Mouse (Mus musculus) heart, embryonic 14.5 days (tissue): ENCODE data around the gene Urad. TPM values are rescaled to one million over a fixed set of nuclear protein-coding genes. Genes with fewer than 3 reads are reported as not detected.
A peak's percentile ranks its signal among the peaks of the same experiment; 100 is the strongest.

Experiments used
- ATAC-seq: fragments of 200-750 bp; cut with Nextera tagmentation; 2 replicates; pipeline ENCODE4 v1.8.0; 2017; ENCODE audit warnings: low read depth, moderate TSS enrichment; ENCODE audit not compliant: insufficient number of reproducible peaks, insufficient read depth, low FRiP score
- H3K27ac ChIP-seq, 2 experiments: fragments of 200-500 bp in 1 of 2; fragments of 300-500 bp in 1 of 2; sonication (generic) in 1 of 2; replicated peaks in 1 of 2; 2 replicates each; pipeline ENCODE4 v1.5.1; 2012 to 2014; ENCODE audit warnings: low read depth in 2 of 2, low read length in 2 of 2, control low read depth in 1 of 2, mild to moderate bottlenecking in 1 of 2, mixed read lengths in 1 of 2; ENCODE audit not compliant: control insufficient read depth in 1 of 2, insufficient read depth in 1 of 2
- H3K27me3 ChIP-seq: fragments of 300-500 bp; sonication (generic); 2 replicates; pipeline ENCODE4 v1.6.1; 2014; ENCODE audit warnings: mild to moderate bottlenecking, low read length, control low read depth; ENCODE audit not compliant: control insufficient read depth, insufficient read depth
- H3K36me3 ChIP-seq: fragments of 300-500 bp; sonication (generic); 2 replicates; pipeline ENCODE4 v1.6.1; 2014; ENCODE audit warnings: mild to moderate bottlenecking, control low read depth, low read length, mixed read lengths; ENCODE audit not compliant: control insufficient read depth, insufficient read depth
- H3K4me1 ChIP-seq, 2 experiments: fragments of 200-500 bp in 1 of 2; fragments of 300-500 bp in 1 of 2; sonication (generic) in 1 of 2; 2 replicates each; pipeline ENCODE4 v1.6.1; 2012 to 2014; ENCODE audit warnings: low read length in 2 of 2, control low read depth in 1 of 2, mixed read lengths in 1 of 2; ENCODE audit not compliant: control insufficient read depth in 2 of 2, insufficient read depth in 2 of 2
- H3K4me2 ChIP-seq: fragments of 300-500 bp; sonication (generic); 2 replicates; pipeline ENCODE4 v1.6.1; 2014; ENCODE audit warnings: mild to moderate bottlenecking, low read length
- H3K4me3 ChIP-seq, 2 experiments: fragments of 200-500 bp in 1 of 2; fragments of 300-500 bp in 1 of 2; sonication (generic) in 1 of 2; 2 replicates each; pipeline ENCODE4 v1.5.1; 2012 to 2014; ENCODE audit warnings: low read length in 2 of 2, mild to moderate bottlenecking in 2 of 2, control low read depth in 1 of 2, low read depth in 1 of 2, moderate library complexity in 1 of 2; ENCODE audit not compliant: control insufficient read depth in 1 of 2, insufficient read depth in 1 of 2
- H3K9ac ChIP-seq: fragments of 300-500 bp; sonication (generic); 2 replicates; pipeline ENCODE4 v1.6.1; 2014; ENCODE audit warnings: mild to moderate bottlenecking, low read length
- H3K9me3 ChIP-seq: fragments of 300-500 bp; sonication (generic); 2 replicates; pipeline ENCODE4 v1.6.1; 2016; ENCODE audit warnings: low read length, control low read depth; ENCODE audit not compliant: control insufficient read depth
- WGBS: fragments of 180-500 bp; shearing (Covaris S2); extraction: QIAGEN DNeasy Blood & Tissue Kit; methylation state at CpG from one replicate; pipeline ENCODE4 v1.1.7; 2014; 5-methylcytosine and 5-hydroxymethylcytosine counted together
- polyA plus RNA-seq: library from polyadenylated mRNA; unstranded; fragments of >200 nt; fragmentation: Nextera tagmentation; extraction: Ambion mirVana; gene quantifications from 2 replicates; pipeline ENCODE4 v1.2.1, GENCODE M21; 2014

Urad gene
- polyA plus RNA-seq, 1 experiment from 2014 or later: not detected

DNA sequence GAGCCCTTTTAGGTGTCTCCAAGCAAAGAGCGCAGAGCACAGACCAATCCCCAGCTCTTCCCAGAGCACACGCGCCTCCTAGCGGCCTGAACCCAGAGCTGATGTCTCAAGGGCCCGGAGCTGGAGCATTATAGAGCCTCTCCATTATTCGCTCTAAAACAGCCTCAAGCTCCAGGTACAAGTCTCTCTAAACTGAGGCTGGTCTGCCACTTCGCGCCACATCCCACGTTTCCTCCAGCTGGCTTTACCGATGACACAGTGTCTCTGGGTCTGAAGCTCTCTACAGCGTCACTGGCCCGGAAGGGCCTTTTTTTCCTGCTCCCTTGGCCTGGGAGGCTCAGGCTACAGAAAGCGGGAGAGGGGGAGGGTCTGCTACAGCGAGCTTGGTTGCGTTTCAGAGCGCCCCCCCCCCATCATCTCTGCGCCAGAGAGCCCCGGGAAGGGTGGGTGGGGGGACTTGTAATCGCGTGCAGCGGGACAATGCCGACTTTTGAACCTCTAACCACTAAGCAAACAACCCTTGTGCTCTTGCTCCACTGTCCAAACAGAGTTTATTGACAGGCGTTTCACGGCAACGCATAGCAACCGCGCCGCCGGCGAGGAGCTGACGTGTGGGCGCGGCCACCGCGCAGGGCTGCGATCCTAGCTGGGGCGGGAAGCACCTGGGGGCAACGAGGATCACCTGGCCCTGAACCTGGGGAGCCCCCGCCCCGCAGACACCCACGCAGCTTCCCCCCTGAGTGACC lies 22.8 kb downstream of the Urad start:
- ATAC-seq: peak; percentile 54; the same call in 1 of the 2 replicates
- Histone ChIP-seq H3K4me2 (peak overlapping the region; percentile 58), H3K9ac (no peak overlapping the region), H3K27ac (no peak overlapping the region), H3K4me1 (peaks cover 0 to 6% of the 10 kb centered on the region in 2 experiments; a peak in 2 of 4 replicates), H3K9me3 (no peaks in the 10 kb centered on the region), H3K36me3 (no peaks in the 10 kb centered on the region), H3K4me3 (peak overlapping the region; percentile 17 to 27; a peak in 3 of 4 replicates), H3K27me3 (peaks cover 96% of the 10 kb centered on the region)
- WGBS: under 1% methylated on average over 41 of the region's 41 CpGs

GRCm38 (mm10) chr5:147297249-147297648 lies 25.0 kb downstream of the Urad start:
- H3K4me2 ChIP-seq: no peak overlapping the region
- WGBS: 46% methylated on average over 5 of the region's 5 CpGs
- H3K27ac ChIP-seq: no peak overlapping the region
- no peak overlapping the region for H3K9ac ChIP-seq
- H3K27me3 ChIP-seq: peaks cover 94% of the 10 kb centered on the region
- H3K4me3 ChIP-seq: no peak overlapping the region
- no peaks in the 10 kb centered on the region for H3K9me3 ChIP-seq
- H3K4me1 ChIP-seq: peaks cover 2 to 6% of the 10 kb centered on the region in 2 experiments; a peak in 2 of 4 replicates
- ATAC-seq: no peak
- H3K36me3 ChIP-seq: no peaks in the 10 kb centered on the region

DNA sequence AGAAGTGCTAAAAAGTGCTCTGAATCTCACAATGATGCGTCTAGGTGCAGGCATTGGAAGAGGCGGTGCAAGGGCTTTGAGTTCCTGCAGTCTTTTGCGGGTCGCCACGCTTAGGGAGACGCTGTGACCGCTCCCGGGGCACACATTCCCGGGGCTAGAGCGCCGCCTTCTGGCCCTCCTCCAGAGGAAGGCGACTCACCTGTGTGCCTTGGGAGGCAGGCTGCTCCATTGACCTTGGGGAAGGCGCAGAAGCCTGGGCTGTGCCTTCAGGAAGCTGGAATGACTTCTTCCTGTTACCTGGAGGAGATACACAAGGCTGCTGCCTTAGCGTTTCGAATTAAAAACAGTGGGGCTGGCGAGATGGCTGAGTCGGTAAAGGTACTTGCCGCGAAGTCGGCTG lies 28.1 kb downstream of the Urad start:
- Histone ChIP-seq H3K4me2 (no peak overlapping the region), H3K27me3 (peaks cover 63% of the 10 kb centered on the region), H3K9ac (no peak overlapping the region), H3K27ac (no peak overlapping the region), H3K4me3 (no peak overlapping the region), H3K4me1 (peaks cover 0 to 6% of the 10 kb centered on the region in 2 experiments; a peak in 1 of 4 replicates), H3K36me3 (no peaks in the 10 kb centered on the region), H3K9me3 (no peaks in the 10 kb centered on the region)
- no peak for ATAC-seq
- WGBS: 11% methylated on average over 20 of the region's 20 CpGs

DNA sequence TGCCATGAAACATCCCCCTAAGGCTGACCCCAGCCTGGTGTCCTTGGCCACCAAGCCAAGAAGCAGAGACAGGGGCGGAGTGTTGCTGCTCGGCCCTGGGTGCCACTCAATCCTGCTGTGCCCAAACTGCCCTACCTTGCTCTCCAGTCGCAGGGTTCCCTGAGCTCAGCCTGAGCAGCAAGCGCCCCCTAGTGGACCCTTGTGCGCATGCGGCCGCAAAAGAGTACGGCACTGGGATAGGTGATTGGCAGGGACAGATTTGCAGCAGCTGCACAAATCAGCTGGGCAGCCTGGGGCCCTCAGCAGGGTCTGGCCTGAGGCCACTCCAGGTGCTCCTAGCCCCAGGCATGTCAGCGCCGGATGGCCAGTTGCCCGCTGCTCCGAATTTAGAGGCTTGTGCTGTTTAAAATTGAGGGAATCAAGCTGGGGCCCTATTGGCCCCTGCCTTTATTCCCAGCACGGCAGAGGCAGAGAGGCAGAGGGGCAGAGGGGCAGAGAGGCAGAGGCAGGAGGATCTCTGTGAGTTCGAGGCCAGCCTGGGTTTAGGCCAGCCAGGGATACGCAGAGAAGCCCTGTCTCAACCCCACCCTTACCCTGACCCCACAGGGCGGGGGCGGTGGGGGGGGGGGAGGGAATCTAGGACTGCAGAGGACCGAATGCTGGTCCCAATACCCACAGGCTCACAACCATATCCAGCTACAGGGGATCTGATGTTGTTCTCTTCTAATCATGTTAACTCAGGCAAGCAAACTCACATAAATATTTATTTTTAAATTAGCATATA lies 28.9 kb downstream of the Urad start:
- WGBS: 15% methylated on average over 18 of the region's 18 CpGs
- Histone ChIP-seq H3K9me3 (no peaks in the 10 kb centered on the region), H3K4me1 (peaks cover 0 to 6% of the 10 kb centered on the region in 2 experiments; a peak in 1 of 4 replicates), H3K36me3 (no peaks in the 10 kb centered on the region), H3K27me3 (peaks cover 55% of the 10 kb centered on the region), H3K4me3 (no peak overlapping the region), H3K9ac (no peak overlapping the region), H3K27ac (no peak overlapping the region), H3K4me2 (peak overlapping the region; percentile 7; the same call in 1 of the 2 replicates)
- no peak for ATAC-seq

- Histone ChIP-seq H3K4me3 (no peak overlapping the region), H3K9me3 (no peaks in the 10 kb centered on the region), H3K9ac (no peak overlapping the region), H3K27ac (no peak overlapping the region), H3K4me1 (peaks cover 0 to 6% of the 10 kb centered on the region in 2 experiments; a peak in 1 of 4 replicates), H3K27me3 (peaks cover 48% of the 10 kb centered on the region), H3K4me2 (peak overlapping the region; percentile 7; the same call in 1 of the 2 replicates), H3K36me3 (no peaks in the 10 kb centered on the region)
- 24% methylated on average over 13 of the region's 13 CpGs for WGBS
- no peak for ATAC-seq
Measured at GRCm38 (mm10) chr5:147292506-147293120, 29.6 kb downstream of the Urad start.

DNA sequence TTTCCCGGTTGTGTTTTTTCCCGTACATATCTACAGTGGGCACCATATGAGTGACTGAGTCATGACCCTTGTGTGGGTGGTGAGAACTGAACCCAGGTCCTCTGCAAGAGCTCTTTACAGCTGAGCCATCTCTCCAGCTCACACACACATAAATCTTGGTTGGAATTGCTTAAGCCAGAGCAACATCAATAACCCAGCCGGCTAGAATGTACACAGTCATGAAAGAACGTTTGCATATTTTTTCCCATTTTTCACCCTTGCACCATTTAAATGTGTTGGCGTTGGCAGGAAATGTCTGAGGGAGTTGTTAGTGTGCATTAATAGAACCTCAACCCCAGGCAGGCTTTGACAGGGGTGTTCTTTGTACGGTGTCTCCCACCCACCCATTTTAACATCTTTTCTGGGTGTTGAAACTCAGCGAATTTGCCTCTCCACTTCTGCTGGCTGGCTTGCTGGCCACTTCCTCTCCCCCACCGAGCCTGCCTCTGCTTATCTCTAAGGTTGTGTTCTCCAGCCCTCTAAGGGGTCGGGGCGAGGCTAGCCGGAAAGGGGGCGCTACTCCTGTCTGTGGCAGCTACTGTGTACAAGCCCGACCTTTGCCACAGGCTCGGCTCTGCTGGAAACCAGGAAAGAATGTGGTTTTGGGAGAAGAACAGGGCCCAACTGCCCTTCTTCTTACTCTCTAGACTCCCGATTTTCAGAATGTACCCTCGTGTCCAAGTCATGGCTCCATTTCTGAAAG lies 30.3 kb downstream of the Urad start:
- Histone ChIP-seq H3K27me3 (peaks cover 41% of the 10 kb centered on the region), H3K36me3 (no peaks in the 10 kb centered on the region), H3K9me3 (no peaks in the 10 kb centered on the region), H3K4me2 (0 out of 2 replicates have a peak overlapping the region, but pooled peaks have one; percentile 7), H3K4me3 (no peak overlapping the region), H3K4me1 (peaks cover 0 to 6% of the 10 kb centered on the region in 2 experiments; a peak in 1 of 4 replicates), H3K9ac (no peak overlapping the region), H3K27ac (no peak overlapping the region)
- 25% methylated on average over 16 of the region's 16 CpGs for WGBS
- ATAC-seq: no peak

DNA sequence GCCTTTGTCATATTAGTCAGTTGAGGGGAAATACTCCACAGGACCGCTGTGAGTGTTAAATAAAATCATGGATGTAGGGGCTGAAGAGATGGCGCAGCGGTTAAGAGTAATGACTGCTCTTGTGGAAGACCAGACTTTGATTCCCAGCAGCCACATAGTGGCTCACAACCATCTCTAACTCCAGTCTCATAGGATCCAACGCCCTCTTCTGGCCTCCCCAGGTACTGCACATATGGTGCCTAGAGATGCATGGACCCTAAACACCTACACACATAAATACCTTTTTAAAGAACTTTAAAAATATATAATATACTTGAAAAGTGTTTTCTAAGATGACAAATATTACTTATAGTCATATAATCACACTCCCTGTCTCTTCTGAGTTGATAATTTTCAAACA lies 37.9 kb downstream of the Urad start:
- Histone ChIP-seq H3K4me3 (no peak overlapping the region), H3K9ac (no peak overlapping the region), H3K4me2 (no peak overlapping the region), H3K9me3 (no peaks in the 10 kb centered on the region), H3K36me3 (no peaks in the 10 kb centered on the region), H3K4me1 (no peaks in the 10 kb centered on the region), H3K27ac (no peak overlapping the region), H3K27me3 (peaks cover 28% of the 10 kb centered on the region)
- no peak for ATAC-seq
- 65% methylated on average over 4 of the region's 4 CpGs for WGBS
